Mouse (Mus musculus) heart, postnatal 25 days (tissue): ENCODE results near the gene Mrpl45. TPM values are rescaled to one million over a fixed set of nuclear protein-coding genes. Genes with fewer than 3 reads are reported as not detected.
A peak's percentile ranks its signal among the peaks of the same experiment; 100 is the strongest.
"Not testable (repeated sequence)": the region's sequence is repeated elsewhere in the genome, so short reads cannot be mapped to it uniquely, and the experiment has no call there.

Experiments
- DNase-seq: peaks from one replicate; pipeline ENCODE4 v3.0.0; 2022; ENCODE audit warnings: low spot score
- intact Hi-C: fragments of 180-260 bp; cut with DNase I; formaldehyde crosslinking; loops from one replicate; pipeline ENCODE4 v1.15.1; 2025
- total RNA-seq, 2 experiments: library from RNA; stranded (reverse); gene quantifications; 2 replicates each; pipeline ENCODE4 v1.2.3; 2021

Gene Mrpl45
- total RNA-seq, 2 experiments from 2014 or later = 57.8 to 60.6 TPM

DNA sequence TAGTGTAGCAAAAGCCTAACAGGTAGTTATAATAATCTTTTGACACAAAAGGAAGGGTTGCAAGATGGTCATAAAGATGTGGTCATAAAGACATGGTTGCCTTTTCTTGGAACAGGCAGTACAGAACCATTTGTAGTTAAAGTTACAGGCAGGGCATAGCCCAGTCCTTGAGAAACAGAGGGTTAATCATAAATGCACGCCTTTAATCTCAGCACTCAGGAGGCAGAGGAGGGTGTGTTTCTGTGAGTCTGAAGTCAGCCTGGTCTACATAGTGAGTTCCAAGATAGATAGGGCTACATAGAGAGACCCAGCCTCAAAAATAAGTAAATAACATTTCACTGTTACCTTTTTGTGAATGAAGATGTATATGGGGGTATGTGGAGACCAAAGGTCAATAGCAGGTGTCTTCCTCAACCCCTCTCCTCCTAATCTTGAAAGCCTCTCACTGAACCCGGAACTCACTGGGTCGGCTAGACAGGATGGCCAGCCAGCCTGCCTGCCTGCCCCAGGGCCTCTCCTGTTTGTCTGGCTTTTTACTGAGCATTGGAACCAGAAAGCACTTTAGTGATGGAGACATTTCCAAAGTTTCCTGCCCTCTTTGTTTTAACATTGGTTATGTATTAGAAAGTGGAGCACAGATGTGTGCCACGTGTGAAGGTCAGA, 37.5 kb downstream of the Mrpl45 start:
- no peak for DNase-seq
- intact Hi-C loops = no loop called here

DNA sequence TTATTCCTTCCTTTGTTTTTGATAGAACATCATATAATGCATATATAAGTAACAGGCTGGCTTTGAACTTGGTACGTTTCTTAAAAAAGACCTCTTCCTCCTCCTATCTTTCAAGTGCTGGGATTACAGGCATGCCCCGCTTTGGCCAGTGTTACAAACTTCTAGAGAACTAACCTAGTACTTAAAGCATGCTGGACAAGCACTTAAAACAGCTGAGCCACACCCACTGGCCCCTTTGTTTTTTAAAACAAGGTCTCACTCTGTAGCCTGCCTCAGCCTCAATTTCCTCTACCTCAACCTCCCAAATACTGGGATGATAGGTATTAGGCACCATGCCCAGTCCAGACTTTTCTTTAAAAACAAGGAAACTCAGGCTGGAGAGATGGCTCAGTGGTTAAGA, 39.1 kb downstream of the Mrpl45 start:
- intact Hi-C loops = no loop called here
- no peak for DNase-seq

- intact Hi-C loops = no loop called here
- no peak for DNase-seq
These were observed 39.7 kb downstream of the Mrpl45 start for GRCm38 (mm10) chr11:97355247-97355646.

GRCm38 (mm10) chr11:97357663-97358062, 42.1 kb downstream of the Mrpl45 start:
- intact Hi-C loops = loop anchor here (1.0 to 2.0 kb wide), 2 partner anchors 43 to 117 kb away; no protein-coding TSS in a partner anchor
- not testable (repeated sequence) for DNase-seq

DNA sequence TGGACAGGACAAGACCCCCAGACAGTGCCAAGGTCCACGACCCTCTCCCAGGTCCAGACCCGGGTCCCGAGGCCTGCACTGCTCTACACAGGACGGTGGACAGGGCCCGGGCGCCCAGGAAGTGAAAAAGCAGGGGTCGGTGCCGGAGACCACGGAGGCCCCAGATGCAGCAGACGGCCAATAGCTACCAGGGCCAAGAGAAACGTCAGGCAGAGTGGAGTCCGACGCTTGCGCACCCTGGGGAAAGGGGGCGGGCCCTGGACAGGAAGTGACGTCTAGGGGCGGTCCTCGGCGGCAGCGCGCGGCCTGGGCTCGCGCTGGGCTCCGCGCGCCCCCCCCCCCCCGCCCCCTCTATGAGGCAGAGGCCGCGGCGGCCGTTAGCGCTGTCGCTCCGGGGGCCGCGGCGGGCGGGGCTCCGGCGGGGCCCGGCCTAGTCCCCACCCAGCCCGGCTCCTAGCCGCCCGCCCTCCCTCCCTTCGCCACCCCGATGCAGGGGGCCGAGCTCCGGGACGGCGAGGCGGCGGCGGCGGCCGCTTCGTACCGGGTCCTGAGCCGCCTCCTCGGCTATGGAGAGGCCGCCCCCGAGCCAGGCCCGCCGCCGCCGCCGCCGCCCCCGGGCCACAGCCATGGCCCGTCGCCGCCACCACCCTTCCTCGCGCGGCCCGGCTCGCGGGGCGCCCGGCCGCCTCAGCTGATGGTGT, 46.6 kb downstream of the Mrpl45 start, which contains the start of gene Socs7:
TSS of gene Socs7 (plus strand) at position 604 of the 701 bp plus-strand sequence.
- peak; percentile 87 for DNase-seq
- intact Hi-C loops = no loop called here

- DNase-seq = no peak
These were observed 47.1 kb downstream of the Mrpl45 start for GRCm38 (mm10) chr11:97362649-97362942.

GRCm38 (mm10) chr11:97362943-97363643, 47.6 kb downstream of the Mrpl45 start:
- peak; percentile 4 for DNase-seq
- intact Hi-C loops = no loop called here

More at GRCm38 (mm10) chr11:97362649-97362942, 47.1 kb downstream of the Mrpl45 start:
- intact Hi-C loops = no loop called here

- intact Hi-C loops = no loop called here
These were observed 48.1 kb downstream of the Mrpl45 start for GRCm38 (mm10) chr11:97363644-97363995.

GRCm38 (mm10) chr11:97365556-97365955, 50.0 kb downstream of the Mrpl45 start:
- no peak for DNase-seq
- intact Hi-C loops = no loop called here

More at GRCm38 (mm10) chr11:97363644-97363995, 48.1 kb downstream of the Mrpl45 start:
- DNase-seq = no peak

GRCm38 (mm10) chr11:97368501-97368900, 53.0 kb downstream of the Mrpl45 start:
- no peak for DNase-seq
- intact Hi-C loops = no loop called here

DNA sequence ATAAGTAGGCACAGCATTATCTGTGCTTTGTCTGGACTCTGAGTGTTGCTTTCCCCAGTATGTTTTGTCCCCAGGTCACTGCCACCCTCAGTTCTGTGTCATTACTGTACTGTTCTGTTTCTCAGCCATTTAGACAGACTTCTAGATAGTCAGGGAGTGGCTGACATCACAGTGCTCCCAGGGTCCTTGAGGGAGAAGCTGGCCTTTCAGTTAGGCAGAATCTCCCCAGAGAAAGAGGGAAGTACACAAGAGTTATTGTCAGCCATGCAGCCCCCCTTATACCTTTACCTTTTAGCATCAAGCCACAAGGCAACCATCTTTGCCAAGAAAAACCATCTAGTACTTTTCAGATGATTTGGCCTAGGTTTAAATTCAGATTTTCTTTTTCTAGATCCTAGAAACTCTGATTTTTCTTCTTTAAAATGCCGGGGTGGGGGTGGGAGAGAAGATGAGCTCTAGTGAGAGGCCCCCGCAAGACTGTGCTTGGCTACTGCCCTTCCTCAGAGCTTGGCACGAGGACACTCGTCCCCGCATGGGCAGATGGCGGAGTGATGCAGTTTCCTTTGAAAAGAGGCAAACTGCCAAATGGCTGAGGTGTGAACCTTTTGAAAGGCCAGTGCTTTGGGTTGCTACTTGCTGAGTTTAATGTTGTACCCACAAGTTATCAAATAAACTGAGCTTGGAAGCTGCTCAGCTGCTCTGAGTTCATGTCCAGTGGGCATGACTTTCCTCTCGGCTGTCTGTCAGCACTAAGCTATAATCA, 55.0 kb downstream of the Mrpl45 start:
- intact Hi-C loops = no loop called here
- DNase-seq = no peak

GRCm38 (mm10) chr11:97372159-97372864, 56.8 kb downstream of the Mrpl45 start:
- intact Hi-C loops = no loop called here
- no peak for DNase-seq

GRCm38 (mm10) chr11:97373402-97373801, 57.9 kb downstream of the Mrpl45 start:
- DNase-seq = no peak
- intact Hi-C loops = no loop called here

Other genes with a start within 250 kb of the Mrpl45 start
- gene Tbx21, start 200.4 kb upstream of the Mrpl45 start, total RNA-seq = not detected
- gene Tbkbp1, start 164.2 kb upstream of the Mrpl45 start, total RNA-seq = 10 to 100 TPM; 13.3 to 16.7 TPM
- gene Kpnb1, start 127.8 kb upstream of the Mrpl45 start, total RNA-seq = 10 to 100 TPM; 80.0 to 81.2 TPM
- 10 to 100 TPM; 75.6 to 79.8 TPM for gene Npepps, start 35.1 kb upstream of the Mrpl45 start, total RNA-seq
- under 1 TPM; 0.05 to 0.06 TPM for gene Gpr179, start 36.4 kb downstream of the Mrpl45 start, total RNA-seq
- 10 to 100 TPM; 17.9 to 19.9 TPM for gene Socs7, start 46.8 kb downstream of the Mrpl45 start, total RNA-seq
- gene Arhgap23, start 99.8 kb downstream of the Mrpl45 start, total RNA-seq = 10 to 100 TPM; 14.8 to 19.4 TPM
- gene 4933428G20Rik, start 184.6 kb downstream of the Mrpl45 start, total RNA-seq = not detected